Mouse (Mus musculus): ENCODE measurements around the gene Slc12a5. TPM values are rescaled to one million over a fixed set of nuclear protein-coding genes. Genes with fewer than 3 reads are reported as not detected.
A peak's percentile ranks its signal among the peaks of the same experiment; 100 is the strongest.

Gene Slc12a5
- polyA plus RNA-seq, 1 experiment: 110 TPM

GRCm38 (mm10) chr2:164948962-164949361 lies 11.6 kb upstream of the Slc12a5 start:
- TF ChIP-seq POLR2A (IDR thresholded peaks at IDR 0.05; ENCODE audit: borderline replicate concordance, extremely low read depth, insufficient read depth, insufficient read length, poor library complexity, severe bottlenecking) (no peak), CTCF (IDR thresholded peaks at IDR 0.05; ENCODE audit: borderline replicate concordance, extremely low read depth, insufficient read depth, insufficient read length) (no peak)
- no peak for DNase-seq (ENCODE audit: low read depth)

GRCm38 (mm10) chr2:164950501-164950900 lies 10.1 kb upstream of the Slc12a5 start:
- peak; percentile 58; the same call in 1 of the 2 replicates for TF ChIP-seq CTCF (IDR thresholded peaks at IDR 0.05; ENCODE audit: borderline replicate concordance, extremely low read depth, insufficient read depth, insufficient read length)
- no peak for TF ChIP-seq POLR2A (IDR thresholded peaks at IDR 0.05; ENCODE audit: borderline replicate concordance, extremely low read depth, insufficient read depth, insufficient read length, poor library complexity, severe bottlenecking)
- DNase-seq (ENCODE audit: low read depth): no peak

GRCm38 (mm10) chr2:164951745-164952144 lies 8.9 kb upstream of the Slc12a5 start:
- TF ChIP-seq POLR2A (IDR thresholded peaks at IDR 0.05; ENCODE audit: borderline replicate concordance, extremely low read depth, insufficient read depth, insufficient read length, poor library complexity, severe bottlenecking) (no peak), CTCF (IDR thresholded peaks at IDR 0.05; ENCODE audit: borderline replicate concordance, extremely low read depth, insufficient read depth, insufficient read length) (peak; percentile 39; the same call in 1 of the 2 replicates)
- no peak for DNase-seq (ENCODE audit: low read depth)

- DNase-seq (ENCODE audit: low read depth): no peak
- TF ChIP-seq CTCF (IDR thresholded peaks at IDR 0.05; ENCODE audit: borderline replicate concordance, extremely low read depth, insufficient read depth, insufficient read length) (no peak), POLR2A (IDR thresholded peaks at IDR 0.05; ENCODE audit: borderline replicate concordance, extremely low read depth, insufficient read depth, insufficient read length, poor library complexity, severe bottlenecking) (no peak)
Measured at GRCm38 (mm10) chr2:164952448-164952847, 8.2 kb upstream of the Slc12a5 start.

- TF ChIP-seq CTCF (IDR thresholded peaks at IDR 0.05; ENCODE audit: borderline replicate concordance, extremely low read depth, insufficient read depth, insufficient read length): peak; percentile 98
- no peak for TF ChIP-seq POLR2A (IDR thresholded peaks at IDR 0.05; ENCODE audit: borderline replicate concordance, extremely low read depth, insufficient read depth, insufficient read length, poor library complexity, severe bottlenecking)
- peak; percentile 91 for DNase-seq (ENCODE audit: low read depth)
Measured at GRCm38 (mm10) chr2:164953224-164953623, 7.4 kb upstream of the Slc12a5 start.

GRCm38 (mm10) chr2:164955725-164956124 lies 4.9 kb upstream of the Slc12a5 start:
- TF ChIP-seq POLR2A (IDR thresholded peaks at IDR 0.05; ENCODE audit: borderline replicate concordance, extremely low read depth, insufficient read depth, insufficient read length, poor library complexity, severe bottlenecking) (no peak), CTCF (IDR thresholded peaks at IDR 0.05; ENCODE audit: borderline replicate concordance, extremely low read depth, insufficient read depth, insufficient read length) (no peak)
- DNase-seq (ENCODE audit: low read depth): no peak

GRCm38 (mm10) chr2:164956195-164956594 lies 4.4 kb upstream of the Slc12a5 start:
- DNase-seq (ENCODE audit: low read depth): no peak
- no peak for TF ChIP-seq POLR2A (IDR thresholded peaks at IDR 0.05; ENCODE audit: borderline replicate concordance, extremely low read depth, insufficient read depth, insufficient read length, poor library complexity, severe bottlenecking)
- no peak for TF ChIP-seq CTCF (IDR thresholded peaks at IDR 0.05; ENCODE audit: borderline replicate concordance, extremely low read depth, insufficient read depth, insufficient read length)

- no peak for DNase-seq (ENCODE audit: low read depth)
- TF ChIP-seq CTCF (IDR thresholded peaks at IDR 0.05; ENCODE audit: borderline replicate concordance, extremely low read depth, insufficient read depth, insufficient read length): peak; percentile 32; the same call in 1 of the 2 replicates
- TF ChIP-seq POLR2A (IDR thresholded peaks at IDR 0.05; ENCODE audit: borderline replicate concordance, extremely low read depth, insufficient read depth, insufficient read length, poor library complexity, severe bottlenecking): no peak
Measured at GRCm38 (mm10) chr2:164957548-164958315, 2.9 kb upstream of the Slc12a5 start.

GRCm38 (mm10) chr2:164961506-164962182 lies 1.0 kb downstream of the Slc12a5 start:
- TF ChIP-seq POLR2A (IDR thresholded peaks at IDR 0.05; ENCODE audit: borderline replicate concordance, extremely low read depth, insufficient read depth, insufficient read length, poor library complexity, severe bottlenecking): no peak
- peak; percentile 82 for TF ChIP-seq CTCF (IDR thresholded peaks at IDR 0.05; ENCODE audit: borderline replicate concordance, extremely low read depth, insufficient read depth, insufficient read length)
- DNase-seq (ENCODE audit: low read depth): peak; percentile 78

GRCm38 (mm10) chr2:164962183-164962580 lies 1.6 kb downstream of the Slc12a5 start:
- no peak for DNase-seq (ENCODE audit: low read depth)

GRCm38 (mm10) chr2:164964242-164964894 lies 3.8 kb downstream of the Slc12a5 start:
- TF ChIP-seq POLR2A (IDR thresholded peaks at IDR 0.05; ENCODE audit: borderline replicate concordance, extremely low read depth, insufficient read depth, insufficient read length, poor library complexity, severe bottlenecking) (no peak), CTCF (IDR thresholded peaks at IDR 0.05; ENCODE audit: borderline replicate concordance, extremely low read depth, insufficient read depth, insufficient read length) (no peak)

More at GRCm38 (mm10) chr2:164962183-164962580, 1.6 kb downstream of the Slc12a5 start:
- no peak for TF ChIP-seq POLR2A (IDR thresholded peaks at IDR 0.05; ENCODE audit: borderline replicate concordance, extremely low read depth, insufficient read depth, insufficient read length, poor library complexity, severe bottlenecking)
- TF ChIP-seq CTCF (IDR thresholded peaks at IDR 0.05; ENCODE audit: borderline replicate concordance, extremely low read depth, insufficient read depth, insufficient read length): no peak

More at GRCm38 (mm10) chr2:164964242-164964894, 3.8 kb downstream of the Slc12a5 start:
- peak; percentile 95 for DNase-seq (ENCODE audit: low read depth)

Measured in brain, embryonic 14.5 days (tissue).